Mouse (Mus musculus) cerebral cortex, adult 2 months (tissue): ENCODE results near the gene Snd1.

Source experiments
- WGBS: fragments of 180-500 bp; shearing (Covaris S2); methylation state at CpG from one replicate; pipeline ENCODE4 v1.1.7; 2018; 5-methylcytosine and 5-hydroxymethylcytosine counted together

Gene Snd1

DNA sequence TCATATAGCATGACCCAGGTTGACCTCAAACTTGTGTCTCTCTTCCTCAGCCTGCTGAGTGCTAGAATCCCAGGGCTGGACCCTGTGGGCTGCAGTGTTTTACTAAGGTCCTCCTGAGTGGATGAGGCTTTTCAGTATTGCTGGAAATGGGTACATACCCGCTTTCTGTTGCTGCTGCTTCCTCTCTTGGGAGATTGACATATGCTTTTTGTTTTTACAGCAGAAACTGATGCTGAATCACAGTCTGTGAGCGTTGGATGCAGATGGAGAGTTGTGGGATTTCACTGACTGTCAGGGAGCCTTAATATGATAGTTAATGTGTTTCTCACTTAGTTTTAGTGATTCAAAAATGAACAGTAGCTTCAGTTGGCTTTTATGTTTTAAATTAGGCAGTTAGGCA, 11.5 kb downstream of the Snd1 start:
- WGBS: 40% methylated on average over 2 of the region's 2 CpGs

DNA sequence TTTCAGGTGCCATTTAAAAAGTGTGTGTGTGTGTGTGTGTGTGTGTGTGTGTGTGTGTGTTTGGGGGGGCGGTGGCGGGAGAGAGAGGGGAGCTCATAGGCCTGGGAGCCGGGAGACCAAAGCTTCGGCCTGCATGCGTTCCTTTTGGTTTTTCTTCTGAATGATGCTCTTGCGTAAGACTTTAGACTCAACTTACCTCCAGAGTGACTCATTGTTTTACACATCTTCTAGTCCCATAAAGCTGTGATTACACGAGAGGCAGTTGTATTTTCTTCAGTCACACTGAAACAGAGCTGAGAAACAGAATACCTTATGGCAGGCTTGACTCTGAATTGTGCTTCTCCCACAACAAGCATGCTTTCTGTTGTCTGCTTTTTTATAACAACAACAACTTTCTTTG, 12.0 kb downstream of the Snd1 start:
- WGBS: 63% methylated on average over 7 of the region's 7 CpGs

GRCm38 (mm10) chr6:28488204-28488851, 13.4 kb downstream of the Snd1 start:
- WGBS: 85% methylated on average over 1 of the region's 1 CpGs

DNA sequence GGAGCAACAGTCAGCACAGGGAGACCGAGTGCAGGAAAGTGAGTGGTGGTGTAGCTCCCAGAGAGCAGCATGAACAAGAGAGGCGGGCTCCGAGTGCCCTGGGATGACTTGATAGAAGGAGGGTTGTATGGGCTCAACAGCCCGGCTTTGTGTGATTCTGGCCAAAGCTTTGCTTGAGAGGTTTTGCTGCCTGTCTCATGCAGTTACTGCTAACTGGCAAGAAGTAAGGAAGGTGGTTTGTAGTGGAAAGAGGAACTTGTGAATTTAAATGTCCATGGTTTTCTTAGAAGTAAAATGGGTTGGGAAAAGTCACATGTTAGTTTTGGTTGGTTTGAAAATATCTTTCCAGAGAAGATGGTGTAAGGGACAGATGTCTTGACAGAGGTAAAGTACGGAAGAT, 15.7 kb downstream of the Snd1 start:
- WGBS: 67% methylated on average over 5 of the region's 5 CpGs

DNA sequence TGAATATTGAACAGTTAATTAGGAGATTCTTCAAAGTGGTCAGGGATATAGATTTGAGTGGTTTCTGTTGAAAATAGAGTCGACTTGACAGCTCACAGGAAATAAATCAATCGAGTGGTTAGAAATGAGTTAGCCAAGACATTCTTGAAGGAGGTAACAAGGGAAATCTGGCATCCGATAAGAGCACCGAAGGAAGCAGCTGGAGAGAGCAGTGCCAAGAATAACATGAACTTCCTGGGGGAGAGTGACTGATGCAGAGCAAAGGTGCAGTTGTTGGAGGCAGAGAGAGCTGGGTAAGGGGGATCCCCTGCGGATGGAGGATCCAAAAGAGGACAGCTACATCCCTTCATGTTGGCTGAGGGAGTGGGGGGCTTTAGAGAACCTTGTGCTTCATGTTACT, 22.9 kb downstream of the Snd1 start:
- 43% methylated on average over 5 of the region's 5 CpGs for WGBS

- 90% methylated on average over 7 of the region's 7 CpGs for WGBS
Measured at GRCm38 (mm10) chr6:28502576-28502975, 27.6 kb downstream of the Snd1 start.

GRCm38 (mm10) chr6:28503148-28503547, 28.2 kb downstream of the Snd1 start:
- WGBS: 97% methylated on average over 4 of the region's 4 CpGs

GRCm38 (mm10) chr6:28504611-28505010, 29.7 kb downstream of the Snd1 start:
- 94% methylated on average over 7 of the region's 7 CpGs for WGBS

DNA sequence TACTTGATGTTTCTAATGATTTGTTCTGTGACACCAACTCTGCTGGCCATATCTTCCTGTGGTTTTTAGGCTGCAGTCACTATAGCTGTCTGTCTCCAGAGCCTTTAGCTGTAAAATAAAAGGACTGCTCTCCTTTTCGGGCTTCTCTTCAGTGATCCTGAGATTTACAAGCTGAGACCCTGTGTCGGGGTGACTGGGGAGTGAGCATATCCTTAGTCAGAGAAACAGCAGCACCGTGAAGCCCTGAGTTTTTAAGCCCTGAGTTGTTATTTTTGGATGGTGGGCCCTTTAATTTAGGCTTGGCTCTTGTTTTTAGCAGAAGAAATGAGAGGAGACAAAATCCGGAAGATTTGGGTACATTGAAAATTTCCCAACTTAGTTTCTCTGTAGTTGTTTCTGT, 32.8 kb downstream of the Snd1 start:
- 59% methylated on average over 4 of the region's 4 CpGs for WGBS

DNA sequence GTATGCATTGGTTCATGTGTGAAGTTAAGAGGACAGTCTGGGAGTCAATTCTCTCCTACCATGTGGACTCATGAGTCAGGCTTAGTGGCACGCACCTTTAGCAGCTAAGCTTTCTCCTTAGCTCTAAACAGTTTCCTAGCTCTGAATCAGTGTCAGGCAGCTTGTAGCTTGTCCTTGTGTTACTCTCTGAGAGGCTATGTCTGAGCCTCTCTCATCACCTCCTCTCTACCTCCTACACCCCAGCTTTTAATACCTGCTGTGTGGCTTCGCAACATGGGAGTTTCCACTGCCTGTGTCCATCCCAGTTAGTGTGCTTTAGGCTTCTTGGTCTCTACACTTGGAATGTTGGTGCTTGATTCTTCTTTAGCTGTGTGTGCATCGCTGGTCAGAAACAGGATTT, 39.3 kb downstream of the Snd1 start:
- WGBS: 67% methylated on average over 3 of the region's 3 CpGs

DNA sequence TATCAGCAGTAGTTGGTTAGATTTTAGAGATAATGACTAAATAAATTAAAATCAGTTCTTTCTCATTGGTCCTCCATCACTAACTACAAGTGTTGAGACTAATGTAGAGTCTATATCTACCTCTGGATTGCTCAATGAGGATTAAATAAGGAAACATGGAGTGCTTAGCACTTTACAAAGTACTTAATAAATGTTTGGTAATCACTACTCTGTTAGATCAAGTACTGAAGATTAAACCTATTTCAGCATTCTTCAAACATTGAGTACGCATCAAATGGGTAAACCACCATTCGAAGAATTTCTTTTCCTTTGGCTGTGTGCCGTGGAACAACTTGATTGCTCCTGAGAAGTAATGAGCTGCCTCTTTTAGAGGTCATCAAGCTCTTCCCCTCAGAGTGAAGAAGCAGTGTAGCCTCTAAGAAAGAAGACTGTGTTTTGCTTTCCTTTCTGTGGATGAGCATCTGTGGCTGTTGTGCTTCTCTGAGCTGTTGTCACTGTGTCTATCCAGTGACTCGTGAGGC, 40.0 kb downstream of the Snd1 start:
- 84% methylated on average over 4 of the region's 4 CpGs for WGBS

- 67% methylated on average over 2 of the region's 2 CpGs for WGBS
Measured at GRCm38 (mm10) chr6:28516618-28517017, 41.7 kb downstream of the Snd1 start.

- WGBS: 94% methylated on average over 1 of the region's 1 CpGs
Measured at GRCm38 (mm10) chr6:28517050-28517449, 42.1 kb downstream of the Snd1 start.

DNA sequence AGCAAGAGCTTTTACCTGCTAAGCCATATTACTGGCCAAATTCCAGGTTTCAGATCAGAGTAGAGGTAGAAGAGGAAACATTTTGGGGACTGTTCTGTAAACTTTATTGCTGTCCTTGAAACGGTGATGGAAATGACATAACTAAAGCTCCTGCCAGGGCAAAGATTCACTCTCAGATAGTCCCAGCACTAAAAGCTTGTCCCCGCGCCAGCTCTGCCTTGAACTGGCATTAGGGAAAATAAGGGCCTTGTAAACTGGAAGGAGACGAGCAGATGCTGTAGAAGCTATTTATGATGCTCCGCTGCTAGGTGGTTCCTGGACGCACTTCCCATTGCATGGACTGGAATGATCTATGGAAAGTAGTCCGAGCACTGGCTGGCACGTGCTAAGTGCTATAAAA, 44.5 kb downstream of the Snd1 start:
- WGBS: 66% methylated on average over 8 of the region's 8 CpGs

DNA sequence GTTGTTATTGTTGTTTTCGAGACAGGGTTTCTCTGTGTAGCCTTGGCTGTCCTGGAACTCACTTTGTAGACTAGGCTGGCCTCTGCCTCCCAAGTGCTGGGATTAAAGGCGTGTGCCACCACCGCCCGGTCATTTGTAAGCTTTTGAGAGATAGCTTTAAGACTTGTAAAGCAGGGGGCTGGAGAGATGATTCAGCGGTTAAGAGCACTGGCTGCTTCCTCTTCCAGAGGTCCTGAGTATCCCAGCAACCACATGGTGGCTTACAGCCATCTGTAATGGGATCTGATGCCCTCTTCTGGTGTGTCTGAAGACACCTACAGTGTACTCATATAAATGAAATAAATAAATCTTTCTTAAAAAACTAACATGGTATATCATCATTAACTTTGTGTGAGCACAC, 45.8 kb downstream of the Snd1 start:
- 83% methylated on average over 5 of the region's 5 CpGs for WGBS

- 96% methylated on average over 1 of the region's 1 CpGs for WGBS
Measured at GRCm38 (mm10) chr6:28521416-28521815, 46.5 kb downstream of the Snd1 start.

GRCm38 (mm10) chr6:28525589-28525988, 50.6 kb downstream of the Snd1 start:
- 70% methylated on average over 2 of the region's 2 CpGs for WGBS

DNA sequence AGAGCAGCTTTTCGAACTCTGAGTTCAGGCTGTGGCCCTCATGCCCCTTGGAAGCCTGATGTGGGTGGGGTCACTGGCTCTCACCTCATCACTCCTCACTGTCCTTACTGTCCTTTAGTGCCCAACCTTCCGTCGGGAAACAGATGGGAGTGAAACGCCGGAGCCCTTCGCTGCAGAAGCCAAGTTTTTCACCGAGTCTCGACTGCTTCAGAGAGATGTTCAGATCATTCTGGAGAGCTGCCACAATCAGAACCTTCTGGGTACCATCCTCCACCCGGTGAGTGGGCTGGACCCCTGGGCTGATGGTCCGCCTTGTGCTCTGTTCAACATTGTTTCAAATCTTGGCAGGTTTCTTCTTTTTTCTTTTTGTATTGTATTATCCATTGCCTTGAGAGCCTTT, 52.5 kb downstream of the Snd1 start:
- 76% methylated on average over 10 of the region's 10 CpGs for whole genome bisulfite sequencing

- WGBS: 80% methylated on average over 6 of the region's 6 CpGs
Measured at GRCm38 (mm10) chr6:28528208-28528607, 53.3 kb downstream of the Snd1 start.

- WGBS: 54% methylated on average over 5 of the region's 5 CpGs
Measured at GRCm38 (mm10) chr6:28536464-28536863, 61.5 kb downstream of the Snd1 start.

GRCm38 (mm10) chr6:28537851-28538527, 63.0 kb downstream of the Snd1 start:
- 50% methylated on average over 10 of the region's 10 CpGs for WGBS

DNA sequence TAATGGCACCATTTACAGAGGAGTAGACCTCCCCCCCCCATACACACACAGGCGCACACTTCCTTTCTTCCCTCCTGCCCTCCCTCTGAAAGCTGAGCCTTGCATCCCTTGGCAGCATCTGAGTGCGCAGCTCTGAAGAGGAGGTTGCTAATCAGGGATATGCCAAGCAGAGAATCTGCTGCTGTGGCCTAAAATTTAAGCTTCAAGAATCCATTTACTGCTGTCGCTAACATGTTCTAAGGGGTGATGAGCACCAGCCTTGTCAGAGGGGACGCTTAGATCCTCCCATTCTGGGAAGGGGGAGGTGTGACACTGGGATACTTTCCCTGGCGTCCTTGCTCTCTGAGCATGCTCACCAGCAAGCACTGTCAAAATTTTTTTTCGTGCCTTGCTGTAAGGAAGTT, 67.4 kb downstream of the Snd1 start:
- WGBS: 46% methylated on average over 6 of the region's 6 CpGs

DNA sequence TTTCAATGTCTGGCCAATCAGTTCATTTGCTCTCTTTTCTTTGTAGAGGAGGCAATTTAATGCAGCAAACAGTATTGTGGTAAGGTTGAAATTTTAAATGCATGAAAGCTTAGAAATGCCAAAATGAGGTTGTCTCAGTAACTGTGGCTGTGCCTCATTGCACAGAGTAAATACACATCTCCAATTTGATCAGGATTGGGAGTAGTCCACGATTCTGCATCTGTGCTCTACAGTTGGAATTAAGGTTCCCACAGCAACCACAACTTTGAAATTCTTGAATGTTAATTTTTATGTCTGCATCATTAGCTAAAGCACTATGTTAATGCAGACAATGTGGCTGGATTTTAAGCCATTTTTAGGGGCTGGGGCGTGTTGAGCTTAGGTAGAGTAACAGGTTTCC, 72.0 kb downstream of the Snd1 start:
- WGBS: 40% methylated on average over 2 of the region's 2 CpGs
